Mouse (Mus musculus) bone marrow, adult 2 months (tissue): ENCODE results near the gene Tomm40.
"Not testable (repeated sequence)": the region's sequence is repeated elsewhere in the genome, so short reads cannot be mapped to it uniquely, and the experiment has no call there.

Experiments used
- CTCF ChIP-seq: fragments of 200-500 bp; IDR thresholded peaks from 2 replicates; pipeline ENCODE4 v1.5.1; 2011; ENCODE audit warnings: low read length, control low read depth; ENCODE audit not compliant: control insufficient read depth, insufficient read depth
- POLR2A ChIP-seq: fragments of 200-500 bp; IDR thresholded peaks from 2 replicates; pipeline ENCODE4 v1.6.1; 2011; ENCODE audit warnings: low read depth, mild to moderate bottlenecking, control low read depth, low read length, borderline replicate concordance; ENCODE audit not compliant: control insufficient read depth

GRCm38 (mm10) chr7:19686927-19687583 lies 28.2 kb downstream of the Tomm40 start:
- not testable (repeated sequence) for TF ChIP-seq CTCF, POLR2A
